Mouse (Mus musculus) forebrain, embryonic 16.5 days (tissue): ENCODE results near the gene Eras. TPM values are rescaled to one million over a fixed set of nuclear protein-coding genes. Genes with fewer than 3 reads are reported as not detected.
"Not testable (repeated sequence)": the region's sequence is repeated elsewhere in the genome, so short reads cannot be mapped to it uniquely, and the experiment has no call there.

Source experiments
- ATAC-seq: fragments of 200-750 bp; cut with Nextera tagmentation; 2 replicates; pipeline ENCODE4 v1.8.0; 2017; ENCODE audit warnings: mild to moderate bottlenecking, moderate library complexity
- H3K27ac ChIP-seq: fragments of 300-500 bp; sonication (generic); 2 replicates; pipeline ENCODE4 v1.5.1; 2014; ENCODE audit warnings: low read length, control low read depth
- H3K27me3 ChIP-seq: fragments of 300-500 bp; sonication (generic); replicated peaks from 2 replicates; pipeline ENCODE4 v1.6.1; 2014; ENCODE audit warnings: low read length; ENCODE audit not compliant: control insufficient read depth, insufficient read depth
- H3K36me3 ChIP-seq: fragments of 300-500 bp; sonication (generic); 2 replicates; pipeline ENCODE4 v1.6.1; 2014; ENCODE audit not compliant: control insufficient read depth, insufficient read depth
- H3K4me1 ChIP-seq: fragments of 300-500 bp; sonication (generic); replicated peaks from 2 replicates; pipeline ENCODE4 v1.6.1; 2014; ENCODE audit warnings: low read length; ENCODE audit not compliant: control insufficient read depth, insufficient read depth
- H3K4me2 ChIP-seq: fragments of 300-500 bp; sonication (generic); 2 replicates; pipeline ENCODE4 v1.6.1; 2014; ENCODE audit warnings: mild to moderate bottlenecking, low read length, control low read depth
- H3K4me3 ChIP-seq: fragments of 300-500 bp; sonication (generic); replicated peaks from 2 replicates; pipeline ENCODE4 v1.5.1; 2014; ENCODE audit warnings: mild to moderate bottlenecking, low read length, control low read depth
- H3K9ac ChIP-seq: fragments of 300-500 bp; sonication (generic); replicated peaks from 2 replicates; pipeline ENCODE4 v1.6.1; 2014; ENCODE audit warnings: low read depth, low read length, control low read depth
- H3K9me3 ChIP-seq: fragments of 300-500 bp; sonication (generic); 2 replicates; pipeline ENCODE4 v1.6.1; 2016; ENCODE audit warnings: low read length; ENCODE audit not compliant: control insufficient read depth
- WGBS: fragments of 180-500 bp; shearing (Covaris S2); extraction: QIAGEN DNeasy Blood & Tissue Kit; methylation state at CpG from one replicate; pipeline ENCODE4 v1.1.7; 2014; 5-methylcytosine and 5-hydroxymethylcytosine counted together
- polyA plus RNA-seq: library from polyadenylated mRNA; unstranded; fragments of >200 nt; fragmentation: Nextera tagmentation; extraction: Ambion mirVana; gene quantifications from 2 replicates; pipeline ENCODE4 v1.2.1, GENCODE M21; 2015

The Eras gene
- polyA plus RNA-seq, 1 experiment from 2014 or later: not detected

- Histone ChIP-seq H3K9ac (peak within 1 kb of the TSS; percentile 59), H3K27me3 (peaks cover 3% of the 10 kb centered on the region; the same call in 1 of the 2 replicates), H3K9me3 (no peaks in the 10 kb centered on the region), H3K36me3 (no peaks in the 10 kb centered on the region), H3K4me1 (peaks cover 7% of the 10 kb centered on the region), H3K4me2 (peak within 1 kb of the TSS; percentile 58), H3K27ac (peak within 1 kb of the TSS; percentile 50), H3K4me3 (peak within 1 kb of the TSS; percentile 56)
- ATAC-seq: peak; percentile 90
- WGBS: 15% methylated on average over 26 of the region's 40 CpGs
These were observed 8.6 kb downstream of the Eras start, which contains the start of gene Pcsk1n for GRCm38 (mm10) chrX:7919601-7920383. Gene Pcsk1n, plus strand, starts transcription at chrX:7919822.

- H3K9me3 ChIP-seq, H3K36me3 ChIP-seq, H3K4me3 ChIP-seq, H3K4me2 ChIP-seq, ATAC-seq, H3K27ac ChIP-seq, H3K4me1 ChIP-seq, H3K9ac ChIP-seq, H3K27me3 ChIP-seq: not testable (repeated sequence)
- WGBS: 76% methylated on average over 6 of the region's 6 CpGs
These were observed 10.4 kb downstream of the Eras start for GRCm38 (mm10) chrX:7917960-7918359.

- ATAC-seq, H3K4me1 ChIP-seq, H3K27me3 ChIP-seq, H3K9ac ChIP-seq, H3K4me3 ChIP-seq, H3K9me3 ChIP-seq, H3K4me2 ChIP-seq, H3K36me3 ChIP-seq, H3K27ac ChIP-seq: not testable (repeated sequence)
- WGBS: 26% methylated on average over 3 of the region's 3 CpGs
These were observed 12.7 kb downstream of the Eras start for GRCm38 (mm10) chrX:7915669-7916068.

- no peak overlapping the region for H3K27ac ChIP-seq
These were observed 17.9 kb downstream of the Eras start for GRCm38 (mm10) chrX:7910473-7910872.

GRCm38 (mm10) chrX:7909242-7909641, 19.2 kb downstream of the Eras start, which contains the start of gene Gm10490:
Gene Gm10490, plus strand, starts transcription at chrX:7909542.
- H3K27me3 ChIP-seq, H3K36me3 ChIP-seq, H3K9ac ChIP-seq, H3K4me1 ChIP-seq, H3K27ac ChIP-seq, ATAC-seq, H3K9me3 ChIP-seq, H3K4me2 ChIP-seq, H3K4me3 ChIP-seq: not testable (repeated sequence)
- 92% methylated on average over 4 of the region's 4 CpGs for WGBS

More at GRCm38 (mm10) chrX:7910473-7910872, 17.9 kb downstream of the Eras start:
- Histone ChIP-seq H3K36me3 (no peaks in the 10 kb centered on the region), H3K4me3 (no peak overlapping the region), H3K4me1 (no peaks in the 10 kb centered on the region), H3K4me2 (no peak overlapping the region), H3K27me3 (no peaks in the 10 kb centered on the region), H3K9ac (no peak overlapping the region), H3K9me3 (no peaks in the 10 kb centered on the region)
- ATAC-seq: no peak
- 46% methylated on average over 6 of the region's 6 CpGs for WGBS

GRCm38 (mm10) chrX:7907735-7908134, 20.7 kb downstream of the Eras start, which contains the start of gene Gm10491:
Gene Gm10491, minus strand, starts transcription at chrX:7907835.
- H3K27ac ChIP-seq: no peak within 1 kb of the TSS
- whole genome bisulfite sequencing: 90% methylated on average over 4 of the region's 5 CpGs
- ATAC-seq: no peak
- H3K9ac ChIP-seq: no peak within 1 kb of the TSS
- no peak within 1 kb of the TSS for H3K4me2 ChIP-seq
- no peak within 1 kb of the TSS for H3K4me3 ChIP-seq
- H3K36me3 ChIP-seq: no peaks in the 10 kb centered on the region
- H3K27me3 ChIP-seq: no peaks in the 10 kb centered on the region
- H3K9me3 ChIP-seq: no peaks in the 10 kb centered on the region
- H3K4me1 ChIP-seq: no peaks in the 10 kb centered on the region

GRCm38 (mm10) chrX:7904441-7904840, 24.0 kb downstream of the Eras start:
- no peak overlapping the region for H3K4me2 ChIP-seq
- H3K27ac ChIP-seq: no peak overlapping the region
- 93% methylated on average over 5 of the region's 5 CpGs for WGBS
- no peaks in the 10 kb centered on the region for H3K9me3 ChIP-seq
- H3K9ac ChIP-seq: no peak overlapping the region
- no peak overlapping the region for H3K4me3 ChIP-seq
- no peaks in the 10 kb centered on the region for H3K36me3 ChIP-seq
- 0 out of 2 replicates have a peak, but pooled peaks cover 3% of the 10 kb centered on the region for H3K4me1 ChIP-seq
- H3K27me3 ChIP-seq: no peaks in the 10 kb centered on the region
- ATAC-seq: no peak

GRCm38 (mm10) chrX:7898880-7899874, 29.2 kb downstream of the Eras start, which contains the start of the genes Pqbp1 and Timm17b:
Gene Pqbp1, minus strand, starts transcription at chrX:7899269.
Gene Timm17b, plus strand, starts transcription at chrX:7899357.
- H3K4me1 ChIP-seq: peaks cover 12% of the 10 kb centered on the region
- H3K27me3 ChIP-seq: no peaks in the 10 kb centered on the region
- peak; percentile 99 for ATAC-seq
- H3K9me3 ChIP-seq: no peaks in the 10 kb centered on the region
- H3K27ac ChIP-seq: peak within 1 kb of the TSS; percentile 80
- peaks cover 8% of the 10 kb centered on the region; the same call in 1 of the 2 replicates for H3K36me3 ChIP-seq
- H3K4me2 ChIP-seq: peak within 1 kb of the TSS; percentile 58
- 20% methylated on average over 62 of the region's 62 CpGs for WGBS
- peak within 1 kb of the TSS; percentile 59 for H3K4me3 ChIP-seq
- peak within 1 kb of the TSS; percentile 66 for H3K9ac ChIP-seq

- Histone ChIP-seq H3K27me3 (no peaks in the 10 kb centered on the region), H3K4me1 (peaks cover 12% of the 10 kb centered on the region), H3K9ac (peak overlapping the region; percentile 57), H3K4me2 (peak overlapping the region; percentile 54), H3K4me3 (peak overlapping the region; percentile 59), H3K36me3 (peaks cover 8% of the 10 kb centered on the region; the same call in 1 of the 2 replicates), H3K9me3 (no peaks in the 10 kb centered on the region), H3K27ac (no peak overlapping the region)
- no peak for ATAC-seq
- 28% methylated on average over 12 of the region's 13 CpGs for WGBS
These were observed 30.2 kb downstream of the Eras start for GRCm38 (mm10) chrX:7898211-7898610.
